Mouse (Mus musculus): ENCODE measurements at regions not wholly inside any gene's neighbourhood (a gene's known extent, or its start where the extent isn't known, plus 50 kb on each side); places are given as distances from the start of the nearest gene placed in this dataset.

- no peak for ATAC-seq (ENCODE audit: insufficient number of reproducible peaks, insufficient read depth, low FRiP score, low TSS enrichment, low read depth)
- H3K9ac ChIP-seq, result no peak overlapping the region
- no peaks in the 10 kb centered on the region for H3K36me3 ChIP-seq
- H3K4me3 ChIP-seq, result no peak overlapping the region
- H3K27ac ChIP-seq, result no peak overlapping the region
- peaks cover 11% of the 10 kb centered on the region for H3K4me1 ChIP-seq
- H3K27me3 ChIP-seq, result no peaks in the 10 kb centered on the region
- H3K4me2 ChIP-seq, result no peak overlapping the region
- no peaks in the 10 kb centered on the region for H3K9me3 ChIP-seq
- WGBS, result 58% methylated on average over 4 of the region's 4 CpGs
Observed at GRCm38 (mm10) chr8:113532881-113533280, 102.5 kb upstream of the Mon1b start.

- no peak for ATAC-seq (ENCODE audit: insufficient number of reproducible peaks, insufficient read depth, low FRiP score, low TSS enrichment, low read depth)
- Histone ChIP-seq H3K27ac (no peak overlapping the region), H3K36me3 (no peaks in the 10 kb centered on the region), H3K4me1 (0 out of 2 replicates have a peak, but pooled peaks cover 4% of the 10 kb centered on the region), H3K9me3 (no peaks in the 10 kb centered on the region), H3K27me3 (no peaks in the 10 kb centered on the region), H3K9ac (no peak overlapping the region), H3K4me3 (no peak overlapping the region), H3K4me2 (no peak overlapping the region)
- WGBS, result 84% methylated on average over 6 of the region's 6 CpGs
Observed at GRCm38 (mm10) chr8:113541437-113541836, 94.0 kb upstream of the Mon1b start.

GRCm38 (mm10) chr8:113542082-113542481, 93.3 kb upstream of the Mon1b start:
- Histone ChIP-seq H3K4me1 (0 out of 2 replicates have a peak, but pooled peaks cover 4% of the 10 kb centered on the region), H3K9ac (no peak overlapping the region), H3K9me3 (no peaks in the 10 kb centered on the region), H3K4me2 (no peak overlapping the region), H3K36me3 (no peaks in the 10 kb centered on the region), H3K4me3 (no peak overlapping the region), H3K27ac (no peak overlapping the region), H3K27me3 (no peaks in the 10 kb centered on the region)
- WGBS, result 73% methylated on average over 3 of the region's 3 CpGs
- ATAC-seq (ENCODE audit: insufficient number of reproducible peaks, insufficient read depth, low FRiP score, low TSS enrichment, low read depth), result no peak

- no peak for ATAC-seq (ENCODE audit: insufficient number of reproducible peaks, insufficient read depth, low FRiP score, low TSS enrichment, low read depth)
Observed at GRCm38 (mm10) chr8:113542713-113543112, 92.7 kb upstream of the Mon1b start.

GRCm38 (mm10) chr8:113549200-113549599, 86.2 kb upstream of the Mon1b start:
- Histone ChIP-seq H3K27me3 (no peaks in the 10 kb centered on the region), H3K4me2 (no peak overlapping the region), H3K4me3 (no peak overlapping the region), H3K9me3 (no peaks in the 10 kb centered on the region), H3K4me1 (no peaks in the 10 kb centered on the region), H3K9ac (no peak overlapping the region), H3K36me3 (no peaks in the 10 kb centered on the region), H3K27ac (no peak overlapping the region)
- 83% methylated on average over 7 of the region's 7 CpGs for WGBS
- no peak for ATAC-seq (ENCODE audit: insufficient number of reproducible peaks, insufficient read depth, low FRiP score, low TSS enrichment, low read depth)

More at GRCm38 (mm10) chr8:113542713-113543112, 92.7 kb upstream of the Mon1b start:
- 0 out of 2 replicates have a peak, but pooled peaks cover 4% of the 10 kb centered on the region for H3K4me1 ChIP-seq
- no peaks in the 10 kb centered on the region for H3K36me3 ChIP-seq
- no peak overlapping the region for H3K27ac ChIP-seq
- H3K9me3 ChIP-seq, result no peaks in the 10 kb centered on the region
- no peak overlapping the region for H3K4me3 ChIP-seq
- no peak overlapping the region for H3K4me2 ChIP-seq
- WGBS, result 80% methylated on average over 2 of the region's 2 CpGs
- no peaks in the 10 kb centered on the region for H3K27me3 ChIP-seq
- no peak overlapping the region for H3K9ac ChIP-seq

- 74% methylated on average over 12 of the region's 12 CpGs for WGBS
- Histone ChIP-seq H3K9ac (no peak overlapping the region), H3K4me1 (no peaks in the 10 kb centered on the region), H3K4me2 (no peak overlapping the region), H3K27ac (no peak overlapping the region), H3K4me3 (no peak overlapping the region), H3K36me3 (no peaks in the 10 kb centered on the region), H3K9me3 (no peaks in the 10 kb centered on the region), H3K27me3 (no peaks in the 10 kb centered on the region)
- ATAC-seq (ENCODE audit: insufficient number of reproducible peaks, insufficient read depth, low FRiP score, low TSS enrichment, low read depth), result no peak
Observed at GRCm38 (mm10) chr8:113551454-113552273, 83.7 kb upstream of the Mon1b start.

GRCm38 (mm10) chr8:113552826-113553225, 82.6 kb upstream of the Mon1b start:
- WGBS, result 56% methylated on average over 5 of the region's 5 CpGs
- no peak for ATAC-seq (ENCODE audit: insufficient number of reproducible peaks, insufficient read depth, low FRiP score, low TSS enrichment, low read depth)
- H3K4me1 ChIP-seq, result no peaks in the 10 kb centered on the region

GRCm38 (mm10) chr8:113554700-113555455, 80.5 kb upstream of the Mon1b start:
- WGBS, result 28% methylated on average over 12 of the region's 12 CpGs
- H3K27me3 ChIP-seq, result no peaks in the 10 kb centered on the region
- H3K4me1 ChIP-seq, result no peaks in the 10 kb centered on the region
- no peaks in the 10 kb centered on the region; the same call in 1 of the 2 replicates for H3K9me3 ChIP-seq
- no peak overlapping the region for H3K4me2 ChIP-seq
- no peak overlapping the region for H3K9ac ChIP-seq
- no peak for ATAC-seq (ENCODE audit: insufficient number of reproducible peaks, insufficient read depth, low FRiP score, low TSS enrichment, low read depth)
- H3K36me3 ChIP-seq, result no peaks in the 10 kb centered on the region
- H3K27ac ChIP-seq, result no peak overlapping the region
- no peak overlapping the region for H3K4me3 ChIP-seq

More at GRCm38 (mm10) chr8:113552826-113553225, 82.6 kb upstream of the Mon1b start:
- H3K9ac ChIP-seq, result no peak overlapping the region
- no peak overlapping the region for H3K4me2 ChIP-seq
- H3K9me3 ChIP-seq, result no peaks in the 10 kb centered on the region; the same call in 1 of the 2 replicates
- no peaks in the 10 kb centered on the region for H3K27me3 ChIP-seq
- H3K27ac ChIP-seq, result no peak overlapping the region
- no peak overlapping the region for H3K4me3 ChIP-seq
- H3K36me3 ChIP-seq, result no peaks in the 10 kb centered on the region

- H3K9me3 ChIP-seq, result no peaks in the 10 kb centered on the region; the same call in 1 of the 2 replicates
- H3K36me3 ChIP-seq, result no peaks in the 10 kb centered on the region
- WGBS, result 73% methylated on average over 5 of the region's 5 CpGs
- no peaks in the 10 kb centered on the region for H3K27me3 ChIP-seq
- no peak overlapping the region for H3K4me3 ChIP-seq
- no peaks in the 10 kb centered on the region for H3K4me1 ChIP-seq
- H3K4me2 ChIP-seq, result no peak overlapping the region
- no peak overlapping the region for H3K9ac ChIP-seq
- H3K27ac ChIP-seq, result no peak overlapping the region
- no peak for ATAC-seq (ENCODE audit: insufficient number of reproducible peaks, insufficient read depth, low FRiP score, low TSS enrichment, low read depth)
Observed at GRCm38 (mm10) chr8:113556994-113557393, 78.4 kb upstream of the Mon1b start.

GRCm38 (mm10) chr8:113581098-113581497, 54.3 kb upstream of the Mon1b start:
- ATAC-seq (ENCODE audit: insufficient number of reproducible peaks, insufficient read depth, low FRiP score, low TSS enrichment, low read depth), result no peak
- 32% methylated on average over 10 of the region's 10 CpGs for WGBS
- Histone ChIP-seq H3K9me3 (no peaks in the 10 kb centered on the region), H3K27ac (no peak overlapping the region), H3K27me3 (peaks cover 8% of the 10 kb centered on the region), H3K4me3 (no peak overlapping the region), H3K4me2 (no peak overlapping the region), H3K4me1 (peaks cover 10% of the 10 kb centered on the region), H3K36me3 (no peaks in the 10 kb centered on the region), H3K9ac (no peak overlapping the region)

GRCm38 (mm10) chr8:113581704-113582103, 53.7 kb upstream of the Mon1b start:
- Histone ChIP-seq H3K36me3 (no peaks in the 10 kb centered on the region), H3K9me3 (no peaks in the 10 kb centered on the region), H3K4me2 (no peak overlapping the region), H3K9ac (no peak overlapping the region), H3K4me3 (no peak overlapping the region), H3K4me1 (peaks cover 10% of the 10 kb centered on the region), H3K27me3 (peaks cover 8% of the 10 kb centered on the region), H3K27ac (no peak overlapping the region)
- WGBS, result 12% methylated on average over 12 of the region's 12 CpGs
- no peak for ATAC-seq (ENCODE audit: insufficient number of reproducible peaks, insufficient read depth, low FRiP score, low TSS enrichment, low read depth)
